Mouse (Mus musculus): ENCODE data around the gene Drd5.

Drd5 gene

DNA sequence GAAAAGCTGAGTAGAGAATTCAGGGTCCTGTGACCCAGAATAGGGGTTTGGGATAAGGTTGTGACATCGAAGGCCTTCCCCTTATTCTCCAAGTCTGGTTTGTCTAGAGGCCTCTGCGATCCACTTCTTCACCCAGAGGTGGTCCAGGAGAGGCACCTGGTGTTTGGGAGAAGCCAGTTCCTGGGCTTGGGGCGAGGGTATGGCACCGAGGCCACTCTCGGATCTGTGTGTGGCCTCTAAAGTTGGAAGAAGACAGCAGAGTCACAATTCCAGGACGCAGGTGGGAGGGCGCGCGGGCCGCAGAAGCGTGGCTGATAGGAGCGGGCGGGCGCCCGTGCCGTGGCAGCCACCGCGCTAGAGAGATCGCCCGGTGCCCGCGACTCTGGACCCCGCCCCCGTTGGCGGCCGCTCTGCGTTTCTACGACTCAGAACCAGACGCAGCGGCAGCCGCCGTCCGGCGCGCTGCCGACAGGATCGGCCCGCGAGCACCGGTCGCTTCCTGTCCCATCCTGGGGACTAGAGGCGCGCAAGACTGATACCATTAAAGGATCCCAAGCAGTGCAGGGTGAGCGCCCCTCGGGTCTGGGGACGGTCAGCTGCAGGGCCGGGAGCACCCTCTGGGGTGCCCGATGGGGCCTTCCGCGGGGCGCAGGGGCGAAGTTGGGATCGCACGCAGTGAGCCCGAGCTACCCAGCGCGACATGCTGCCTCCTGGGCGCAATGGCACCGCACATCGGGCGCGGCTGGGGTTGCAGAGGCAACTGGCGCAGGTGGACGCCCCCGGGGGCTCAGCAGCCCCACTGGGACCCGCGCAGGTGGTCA, at the start of gene Drd5:
Gene Drd5, plus strand, starts transcription at position 402 of the 821 bp plus-strand sequence.
- in situ Hi-C loops (cut with MboI; ENCODE audit: low sequenced_read_pairs): loop anchor here (10.0 kb wide), 1 partner anchor 186 kb away; the partner anchor contains the start of gene Slc2a9

DNA sequence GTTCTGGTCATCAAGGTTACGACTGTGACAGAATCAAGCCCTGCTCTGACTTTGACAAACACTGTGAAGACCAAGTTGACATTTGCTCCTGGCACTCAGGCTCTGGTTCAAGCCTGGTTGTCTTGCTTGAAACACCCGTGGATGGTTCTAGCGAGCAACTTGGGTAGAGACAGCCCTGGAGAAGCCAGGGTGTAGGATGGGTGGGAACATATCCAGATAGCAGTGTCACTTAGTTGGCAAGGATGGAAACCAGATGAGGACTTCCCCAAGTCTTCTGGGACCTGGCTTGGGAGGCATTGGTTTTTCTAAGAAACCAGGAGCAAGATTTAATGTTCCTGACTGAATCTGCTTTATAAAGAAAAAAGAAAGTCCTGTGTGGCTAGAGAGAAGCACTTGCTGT, 48.2 kb upstream of the Drd5 start:
- in situ Hi-C loops (cut with MboI; ENCODE audit: low sequenced_read_pairs): no loop called here

DNA sequence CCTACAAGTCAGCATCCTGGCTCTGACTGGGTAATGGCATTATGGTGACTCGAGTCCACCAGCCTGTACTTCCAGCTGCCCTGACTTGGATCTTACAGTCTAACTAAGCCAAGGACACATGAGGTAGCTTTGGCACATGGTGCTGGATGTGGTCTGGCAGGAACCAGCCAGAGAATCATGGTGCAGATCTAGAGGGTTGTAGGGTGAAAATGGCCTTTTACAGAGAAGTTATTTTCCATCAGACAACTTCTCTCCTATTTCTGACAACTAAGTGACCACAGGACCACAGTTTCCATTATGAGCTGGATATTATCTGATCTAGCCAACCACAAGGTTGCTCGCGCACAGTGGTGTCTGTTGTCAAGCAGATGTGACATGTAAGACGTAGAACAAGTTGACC, 45.3 kb upstream of the Drd5 start:
- in situ Hi-C loops (cut with MboI; ENCODE audit: low sequenced_read_pairs): no loop called here

DNA sequence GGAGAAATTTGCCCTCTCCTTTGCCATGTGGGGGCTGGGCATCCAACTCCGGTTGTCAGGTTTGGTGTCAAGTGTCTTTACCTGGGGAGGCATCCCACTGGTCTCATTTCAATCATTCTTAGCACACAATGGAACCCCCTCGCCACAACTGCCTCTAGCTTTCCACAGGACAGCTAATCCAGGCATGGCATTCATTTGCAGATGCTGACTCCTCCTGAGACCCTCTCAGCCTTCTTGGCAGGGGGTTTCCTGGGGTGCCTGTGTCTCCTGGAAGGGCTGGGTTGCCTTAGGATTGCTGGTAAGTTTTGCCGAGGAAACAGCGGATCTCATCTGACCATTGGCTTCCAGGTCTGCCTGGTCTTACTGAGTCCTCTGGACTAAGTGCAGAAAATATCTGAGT, 43.4 kb upstream of the Drd5 start, which contains the start of gene Otop1:
Gene Otop1, plus strand, starts transcription at position 202 of the 400 bp plus-strand sequence.
- in situ Hi-C loops (cut with MboI; ENCODE audit: low sequenced_read_pairs): no loop called here

DNA sequence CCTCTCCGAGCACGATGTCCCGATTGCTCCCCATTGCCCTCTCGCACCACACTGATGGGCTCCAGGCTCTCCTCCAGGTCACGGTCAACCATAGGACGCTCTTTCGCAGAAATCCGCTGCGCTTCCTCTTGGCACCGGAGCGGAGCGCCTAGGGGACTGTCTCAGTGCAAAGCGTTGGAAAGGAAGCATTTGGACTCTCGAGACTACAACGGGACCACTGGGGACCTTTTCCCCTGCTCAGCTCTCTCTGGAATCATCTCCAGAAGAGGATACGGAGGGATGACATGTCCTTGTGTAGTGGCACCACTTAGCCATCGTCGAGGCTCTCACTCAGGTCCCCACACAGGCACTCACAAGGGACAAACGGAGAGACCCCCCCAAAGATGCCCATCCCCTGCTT, 42.7 kb upstream of the Drd5 start:
- in situ Hi-C loops (cut with MboI; ENCODE audit: low sequenced_read_pairs): no loop called here

DNA sequence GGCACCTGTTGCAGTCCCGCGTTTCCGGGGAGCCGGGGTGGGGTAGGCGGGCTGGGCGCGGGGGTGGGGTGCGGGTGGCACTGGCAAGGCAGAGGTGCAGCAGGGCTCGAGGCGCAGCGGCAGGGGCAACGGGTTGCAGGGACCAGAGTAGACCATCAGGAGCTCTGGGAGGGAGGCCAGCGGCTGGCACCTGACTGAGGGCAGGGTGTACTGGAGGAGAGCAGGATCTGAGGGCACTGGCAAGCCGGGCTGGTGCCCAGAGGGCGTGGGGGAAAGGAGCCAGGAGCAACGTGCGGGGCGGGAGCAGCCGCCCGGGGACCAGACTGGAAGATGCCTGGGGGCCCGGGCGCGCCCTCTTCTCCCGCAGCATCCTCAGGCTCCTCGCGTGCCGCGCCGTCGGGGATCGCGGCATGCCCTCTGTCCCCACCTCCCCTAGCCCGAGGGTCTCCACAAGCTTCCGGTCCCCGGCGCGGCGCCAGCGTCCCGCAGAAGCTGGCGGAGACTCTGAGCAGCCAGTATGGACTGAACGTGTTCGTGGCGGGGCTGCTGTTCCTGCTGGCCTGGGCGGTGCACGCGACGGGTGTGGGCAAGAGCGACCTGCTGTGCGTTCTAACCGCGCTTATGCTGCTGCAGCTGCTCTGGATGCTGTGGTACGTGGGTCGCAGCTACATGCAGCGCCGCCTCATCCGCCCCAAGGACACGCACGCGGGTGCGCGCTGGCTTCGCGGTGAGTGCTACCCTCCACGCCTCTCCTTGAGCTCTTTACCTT, 41.9 kb upstream of the Drd5 start:
- in situ Hi-C loops (cut with MboI; ENCODE audit: low sequenced_read_pairs): no loop called here

DNA sequence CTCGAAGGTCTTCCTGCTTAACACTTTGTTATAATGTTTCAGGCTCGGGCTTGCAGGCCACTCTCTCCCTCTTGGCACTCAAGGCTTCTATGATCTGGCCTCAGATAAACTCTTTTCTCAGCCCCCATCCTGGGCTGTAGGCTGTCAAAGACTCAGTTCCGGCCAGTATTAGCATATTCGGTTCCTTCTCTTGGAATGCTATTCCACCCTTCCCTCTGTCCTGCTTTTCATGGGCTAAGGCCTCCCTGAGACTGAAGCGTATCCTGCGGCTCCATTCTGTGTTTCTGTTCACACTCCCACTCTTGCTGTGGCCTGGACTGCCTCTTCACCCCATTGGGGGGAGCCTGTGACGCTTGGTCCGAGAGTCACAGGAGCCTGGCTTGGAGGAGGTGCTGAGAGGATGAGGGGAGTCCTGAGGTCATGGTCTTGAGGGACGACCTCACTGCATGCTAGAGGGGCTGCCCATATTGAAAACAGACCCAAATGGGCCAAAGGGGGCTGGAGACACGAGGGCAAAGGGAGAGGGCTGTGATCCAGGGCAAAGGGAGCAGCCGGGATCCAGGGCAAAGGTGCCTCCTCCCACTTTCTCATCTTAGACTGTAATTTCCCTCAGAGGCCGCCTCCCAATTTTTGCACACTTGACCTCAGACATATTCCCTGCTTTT, 41.1 kb upstream of the Drd5 start:
- in situ Hi-C loops (cut with MboI; ENCODE audit: low sequenced_read_pairs): no loop called here

DNA sequence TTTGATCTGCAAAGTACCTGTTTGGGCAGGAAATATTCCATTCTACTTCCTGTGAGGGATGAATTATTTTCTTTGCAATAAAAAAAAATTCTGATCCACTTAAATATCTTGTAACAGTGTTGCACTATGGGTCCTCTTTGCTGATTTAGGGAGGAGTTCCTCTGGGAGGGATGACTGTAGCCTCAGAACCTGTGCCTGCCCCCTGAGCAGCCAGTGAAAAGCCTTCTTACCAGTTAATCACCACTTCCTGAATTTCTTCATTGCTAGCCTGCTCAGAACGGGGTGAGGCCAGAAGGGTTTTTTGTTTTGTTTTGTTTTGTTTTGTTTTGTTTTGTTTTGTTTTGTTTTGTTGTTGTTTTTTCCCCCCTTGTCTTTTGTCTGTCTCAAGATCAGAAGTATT, 39.1 kb upstream of the Drd5 start:
- in situ Hi-C loops (cut with MboI; ENCODE audit: low sequenced_read_pairs): no loop called here

DNA sequence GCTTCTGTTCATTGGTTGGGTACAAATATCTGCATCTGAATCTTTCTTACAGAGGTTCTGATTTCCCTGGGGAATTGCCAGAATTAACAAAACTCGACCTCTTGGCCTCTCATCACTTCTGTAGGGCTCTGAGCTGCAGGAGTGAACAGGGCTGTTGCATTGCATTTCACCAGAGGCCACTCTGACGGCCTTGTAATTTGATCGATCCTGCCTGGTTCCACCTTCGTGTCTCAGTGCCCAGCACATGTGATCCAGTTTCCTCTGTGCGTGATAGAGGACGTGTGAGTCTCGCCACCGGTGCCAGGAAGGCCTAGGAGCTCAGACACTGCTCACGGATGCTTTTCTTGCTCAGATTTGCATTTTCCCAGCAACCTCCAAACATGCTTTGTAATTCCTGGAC, 33.4 kb upstream of the Drd5 start:
- in situ Hi-C loops (cut with MboI; ENCODE audit: low sequenced_read_pairs): no loop called here

DNA sequence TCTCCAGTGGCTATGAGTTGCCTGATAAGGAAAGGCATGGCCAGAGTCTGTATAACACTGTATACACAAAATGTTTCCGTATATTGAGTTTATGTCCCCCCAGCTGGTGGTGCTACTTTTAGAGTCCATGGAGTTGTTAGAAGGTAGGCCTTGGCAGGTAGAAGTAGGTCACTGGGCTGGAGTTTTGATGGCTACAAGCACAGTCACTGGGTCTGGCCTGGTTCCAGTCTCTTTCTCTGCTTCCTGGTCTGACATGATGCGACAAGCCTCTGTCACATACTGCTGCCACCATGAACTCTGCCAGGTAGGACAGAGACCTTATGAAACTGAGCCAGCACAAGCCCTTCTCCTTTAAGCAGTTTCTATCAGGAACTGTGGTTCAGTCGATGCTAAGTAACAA, 30.7 kb upstream of the Drd5 start:
- in situ Hi-C loops (cut with MboI; ENCODE audit: low sequenced_read_pairs): no loop called here

DNA sequence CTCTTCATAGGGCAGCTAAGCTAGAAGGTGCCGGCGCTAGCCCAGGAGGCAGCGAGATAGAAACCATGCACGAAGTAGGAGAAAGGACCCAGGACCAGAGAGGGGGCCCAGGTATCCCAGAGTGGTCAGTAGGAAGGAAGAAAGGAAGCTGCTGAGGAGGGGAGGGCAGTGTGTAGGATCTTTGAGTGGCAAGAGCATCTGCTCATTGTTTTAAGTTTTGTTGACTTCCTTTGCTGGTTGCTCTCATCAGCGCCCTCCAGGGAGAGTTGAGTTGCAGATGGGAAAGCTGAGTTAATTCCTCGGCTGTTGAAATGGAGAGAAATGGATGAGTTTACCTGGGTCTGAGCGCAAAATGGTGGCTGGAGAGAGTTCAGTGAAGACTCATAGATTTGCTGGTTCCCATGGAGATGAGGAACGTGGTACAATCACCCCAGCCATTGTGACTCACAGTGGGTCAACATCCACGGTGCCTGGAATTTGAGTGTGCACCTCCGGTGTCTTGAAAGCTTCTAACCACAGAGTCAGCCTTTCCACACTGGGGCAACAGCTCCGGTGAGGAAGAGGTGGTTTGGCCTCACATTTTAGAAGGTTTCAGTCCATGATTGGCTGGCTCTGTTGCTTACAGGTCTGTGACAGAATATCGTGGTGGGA, 17.3 kb upstream of the Drd5 start:
- in situ Hi-C loops (cut with MboI; ENCODE audit: low sequenced_read_pairs): loop anchor here (10.0 kb wide), 1 partner anchor 313 kb away; no protein-coding TSS in a partner anchor

DNA sequence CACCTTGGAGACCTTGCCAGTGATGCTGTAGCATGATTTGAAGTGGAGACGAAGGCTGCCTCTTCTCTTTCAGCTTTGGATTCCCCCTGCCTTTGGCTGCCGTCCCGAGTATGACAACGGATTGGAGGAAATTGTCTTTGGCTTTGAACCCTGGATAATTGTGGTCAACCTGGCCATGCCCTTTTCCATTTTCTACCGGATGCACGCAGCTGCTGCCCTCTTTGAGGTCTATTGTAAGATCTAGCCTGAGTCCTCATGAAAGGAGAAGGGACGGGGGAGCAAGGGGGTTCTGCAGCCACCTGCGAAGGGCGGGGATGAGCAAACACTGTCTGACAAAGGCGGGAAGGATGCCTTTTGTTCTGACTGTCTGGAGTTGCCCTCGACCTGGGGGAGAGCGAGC, 16.5 kb upstream of the Drd5 start:
- in situ Hi-C loops (cut with MboI; ENCODE audit: low sequenced_read_pairs): loop anchor here (10.0 kb wide), 1 partner anchor 312 kb away; no protein-coding TSS in a partner anchor

DNA sequence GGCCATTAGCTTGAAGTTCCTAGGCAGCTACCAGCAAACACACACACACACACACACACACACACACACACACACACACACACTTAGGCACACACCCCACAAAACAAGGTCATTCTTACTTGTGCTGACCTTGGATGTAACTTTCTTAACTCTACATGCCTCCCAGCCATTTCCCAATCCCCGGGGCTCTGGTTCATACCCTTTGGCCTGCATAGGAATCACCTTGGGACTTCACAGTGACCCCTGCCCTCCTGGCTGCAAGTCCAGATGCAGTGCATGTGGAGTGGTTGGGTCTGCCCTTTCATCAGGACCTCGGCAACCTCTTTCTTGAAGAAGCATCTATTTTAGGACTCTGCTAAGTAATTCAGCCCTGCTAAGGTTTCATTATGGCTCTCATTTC, 13.9 kb upstream of the Drd5 start:
- in situ Hi-C loops (cut with MboI; ENCODE audit: low sequenced_read_pairs): loop anchor here (10.0 kb wide), 1 partner anchor 310 kb away; no protein-coding TSS in a partner anchor

DNA sequence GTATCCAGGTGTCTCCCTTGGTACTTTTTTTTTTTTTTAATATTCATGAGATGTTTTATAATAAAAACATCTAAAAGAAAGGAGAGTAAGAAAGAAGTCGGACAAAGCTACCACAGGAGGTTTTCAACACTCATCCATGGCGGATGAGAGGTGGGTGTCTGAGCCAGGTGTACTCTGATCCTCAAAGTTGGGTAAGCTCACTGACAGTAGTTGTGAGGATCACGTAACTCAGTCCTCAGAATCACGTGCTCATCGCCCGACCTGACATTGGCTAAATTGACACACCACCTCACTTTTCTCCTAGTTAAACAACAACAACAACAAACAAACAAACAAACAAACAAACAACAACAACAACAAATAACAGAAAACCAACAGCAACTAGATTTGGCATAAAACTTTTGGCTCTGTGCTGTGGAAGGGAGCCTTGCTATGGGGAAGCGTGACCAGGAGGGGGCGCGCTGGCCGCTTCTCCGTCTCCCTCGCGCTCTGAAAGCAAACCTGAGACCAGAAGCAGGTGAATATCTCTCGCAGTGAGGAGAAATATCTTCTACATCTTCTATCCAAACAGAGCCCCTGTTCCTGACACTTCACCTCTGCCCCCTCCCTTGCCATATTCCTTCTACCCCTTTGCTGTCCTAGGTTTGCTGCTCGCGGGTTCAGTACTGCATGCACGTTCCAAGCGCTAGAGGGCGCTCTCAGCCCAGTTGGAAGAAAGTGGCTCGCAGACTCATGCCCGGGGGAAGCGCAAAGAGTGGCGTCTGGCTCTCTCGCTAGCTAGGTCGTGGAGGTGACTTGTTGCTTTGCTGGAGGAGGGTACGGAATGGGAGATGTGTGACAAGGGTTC, 11.7 kb upstream of the Drd5 start:
- in situ Hi-C loops (cut with MboI; ENCODE audit: low sequenced_read_pairs): loop anchor here (10.0 kb wide), 1 partner anchor 307 kb away; no protein-coding TSS in a partner anchor

DNA sequence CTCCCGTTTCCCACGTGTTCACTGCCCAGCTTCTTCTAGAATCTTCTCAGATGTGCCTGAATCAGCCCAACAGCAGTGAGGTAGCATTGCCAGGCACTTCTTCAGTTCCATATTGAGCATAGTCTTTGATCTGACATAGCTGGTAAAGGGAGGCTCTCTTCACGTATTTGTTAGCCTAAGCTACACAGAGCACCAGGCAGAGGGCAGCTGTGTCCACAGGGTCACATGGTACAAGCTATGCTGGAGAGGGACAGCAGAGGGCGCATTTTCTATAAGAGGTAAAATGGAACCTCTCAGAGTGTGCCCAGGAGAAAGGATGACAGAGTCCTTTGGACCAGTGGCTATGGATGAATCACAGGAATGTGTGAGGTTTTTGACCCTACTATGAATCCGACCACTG, 10.3 kb upstream of the Drd5 start:
- in situ Hi-C loops (cut with MboI; ENCODE audit: low sequenced_read_pairs): loop anchor here (10.0 kb wide), 1 partner anchor 306 kb away; no protein-coding TSS in a partner anchor

DNA sequence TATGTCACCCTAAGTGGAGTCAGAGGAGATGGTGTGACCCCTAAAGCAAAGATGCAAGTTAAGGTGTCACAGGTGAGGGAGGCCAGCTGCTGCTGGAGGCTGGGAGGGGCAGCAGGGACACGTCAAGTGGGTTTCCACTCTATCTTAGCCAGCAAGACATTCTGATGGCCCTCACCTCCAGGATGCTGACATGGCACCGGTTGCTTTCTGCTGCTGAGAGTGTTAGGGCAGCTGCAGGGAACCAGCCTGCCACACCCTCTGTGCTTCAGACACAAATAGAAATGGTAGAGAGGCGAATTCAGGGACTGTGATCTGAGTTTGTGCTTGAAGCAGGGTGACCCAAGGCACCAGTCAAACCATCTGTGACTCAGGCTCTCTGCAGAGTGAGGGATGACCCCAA, 9.4 kb upstream of the Drd5 start:
- in situ Hi-C loops (cut with MboI; ENCODE audit: low sequenced_read_pairs): loop anchor here (10.0 kb wide), 2 partner anchors 195 to 305 kb away; partner anchors contain the start of gene Slc2a9

DNA sequence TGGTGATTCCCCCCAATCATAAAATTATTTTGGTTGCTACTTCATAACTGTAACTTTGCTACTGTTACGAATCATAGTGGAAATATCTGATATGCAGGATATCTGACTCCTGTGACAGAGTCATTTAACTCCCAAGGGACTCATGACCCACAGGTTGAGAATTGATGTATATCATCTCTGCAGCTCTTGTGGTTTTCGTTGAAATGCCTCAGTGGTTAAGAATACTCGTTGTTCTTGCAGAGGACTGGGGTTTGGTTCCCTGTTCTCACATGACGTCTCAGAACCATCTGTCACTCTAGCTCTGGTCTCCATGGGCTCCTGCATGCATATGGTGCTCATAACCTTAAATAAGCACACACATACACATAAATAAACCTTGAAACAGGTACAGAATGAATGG, 14.2 kb downstream of the Drd5 start:
- in situ Hi-C loops (cut with MboI; ENCODE audit: low sequenced_read_pairs): no loop called here

DNA sequence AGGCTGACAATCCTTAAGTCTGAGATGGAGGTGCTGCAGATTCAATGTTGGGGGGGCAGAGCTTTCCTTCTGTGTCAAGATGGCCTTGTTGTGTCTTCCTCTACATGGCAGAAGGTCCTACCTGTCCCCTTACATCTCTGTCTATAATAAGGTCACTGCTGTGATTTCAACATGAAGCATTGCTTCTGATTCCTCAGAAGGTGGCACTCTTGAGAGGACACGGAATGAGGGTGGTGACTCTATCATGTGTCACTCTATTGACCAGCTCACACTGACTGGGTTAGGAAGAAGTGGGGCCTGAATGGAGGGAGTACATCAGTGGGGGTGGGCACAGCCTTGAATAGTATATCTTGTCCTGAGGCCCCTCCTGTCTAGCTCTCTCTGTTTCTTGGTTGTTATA, 15.4 kb downstream of the Drd5 start:
- in situ Hi-C loops (cut with MboI; ENCODE audit: low sequenced_read_pairs): no loop called here

DNA sequence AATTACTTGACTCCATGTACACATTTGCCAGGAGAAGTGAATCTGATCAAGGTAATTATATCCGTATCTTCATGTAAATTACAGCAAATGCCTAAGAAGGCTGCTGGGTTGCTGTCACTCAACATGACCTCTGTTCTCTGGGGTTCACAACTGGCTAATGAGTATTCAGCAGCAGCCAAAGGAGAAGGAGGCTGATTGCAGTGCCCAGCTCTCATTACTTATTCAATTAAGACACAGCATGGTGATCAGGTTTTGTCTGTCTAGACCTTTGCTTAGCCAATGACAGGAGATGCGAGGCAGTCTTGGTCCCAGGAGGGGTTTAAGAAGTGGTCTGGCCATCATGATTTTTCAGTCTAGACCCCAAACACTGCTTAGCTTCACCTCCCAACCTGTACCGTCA, 23.9 kb downstream of the Drd5 start:
- in situ Hi-C loops (cut with MboI; ENCODE audit: low sequenced_read_pairs): no loop called here
